Mouse (Mus musculus): ENCODE measurements at regions not wholly inside any gene's neighbourhood (a gene's known extent, or its start where the extent isn't known, plus 50 kb on each side); places are given as distances from the start of the nearest gene placed in this dataset.

- H3K4me1 ChIP-seq (ENCODE audit: control insufficient read depth, insufficient read depth, low read length) = no peaks in the 10 kb centered on the region
- TF ChIP-seq CTCF (IDR thresholded peaks at IDR 0.05; ENCODE audit: control insufficient read depth, insufficient read depth, insufficient replicate concordance, low read depth, low read length) = no peak
- TF ChIP-seq POLR2A (IDR thresholded peaks at IDR 0.05; ENCODE audit: control insufficient read depth, low read depth, low read length) = no peak
These were observed 230.7 kb upstream of the Apob start for GRCm38 (mm10) chr12:7746708-7747107.

GRCm38 (mm10) chr12:7749319-7750238 lies 227.9 kb upstream of the Apob start:
- Histone ChIP-seq H3K4me1 (ENCODE audit: control insufficient read depth, insufficient read depth, low read length) (no peaks in the 10 kb centered on the region), H3K27ac (ENCODE audit: control insufficient read depth, insufficient read depth, low read depth, low read length) (no peak overlapping the region), H3K27me3 (ENCODE audit: control insufficient read depth, insufficient read depth, low read length) (no peaks in the 10 kb centered on the region), H3K36me3 (ENCODE audit: control insufficient read depth, insufficient read depth, low read length) (no peaks in the 10 kb centered on the region), H3K4me3 (ENCODE audit: control insufficient read depth, low read depth, low read length) (no peak overlapping the region)
- TF ChIP-seq CTCF (IDR thresholded peaks at IDR 0.05; ENCODE audit: control insufficient read depth, insufficient read depth, insufficient replicate concordance, low read depth, low read length) (no peak), POLR2A (IDR thresholded peaks at IDR 0.05; ENCODE audit: control insufficient read depth, low read depth, low read length) (no peak)

More at GRCm38 (mm10) chr12:7746708-7747107, 230.7 kb upstream of the Apob start:
- Histone ChIP-seq H3K36me3 (ENCODE audit: control insufficient read depth, insufficient read depth, low read length) (no peaks in the 10 kb centered on the region), H3K4me3 (ENCODE audit: control insufficient read depth, low read depth, low read length) (no peak overlapping the region), H3K27ac (ENCODE audit: control insufficient read depth, insufficient read depth, low read depth, low read length) (no peak overlapping the region), H3K27me3 (ENCODE audit: control insufficient read depth, insufficient read depth, low read length) (no peaks in the 10 kb centered on the region)

GRCm38 (mm10) chr12:7754861-7755260 lies 222.6 kb upstream of the Apob start:
- no peaks in the 10 kb centered on the region for H3K27me3 ChIP-seq (ENCODE audit: control insufficient read depth, insufficient read depth, low read length)
- no peak overlapping the region for H3K27ac ChIP-seq (ENCODE audit: control insufficient read depth, insufficient read depth, low read depth, low read length)

GRCm38 (mm10) chr12:7764795-7765697 lies 212.4 kb upstream of the Apob start:
- Histone ChIP-seq H3K27ac (ENCODE audit: control insufficient read depth, insufficient read depth, low read depth, low read length) (no peak overlapping the region), H3K4me3 (ENCODE audit: control insufficient read depth, low read depth, low read length) (no peak overlapping the region), H3K27me3 (ENCODE audit: control insufficient read depth, insufficient read depth, low read length) (no peaks in the 10 kb centered on the region), H3K4me1 (ENCODE audit: control insufficient read depth, insufficient read depth, low read length) (no peaks in the 10 kb centered on the region), H3K36me3 (ENCODE audit: control insufficient read depth, insufficient read depth, low read length) (no peaks in the 10 kb centered on the region)
- no peak for TF ChIP-seq CTCF (IDR thresholded peaks at IDR 0.05; ENCODE audit: control insufficient read depth, insufficient read depth, insufficient replicate concordance, low read depth, low read length)
- TF ChIP-seq POLR2A (IDR thresholded peaks at IDR 0.05; ENCODE audit: control insufficient read depth, low read depth, low read length) = no peak

More at GRCm38 (mm10) chr12:7754861-7755260, 222.6 kb upstream of the Apob start:
- TF ChIP-seq POLR2A (IDR thresholded peaks at IDR 0.05; ENCODE audit: control insufficient read depth, low read depth, low read length) (no peak), CTCF (IDR thresholded peaks at IDR 0.05; ENCODE audit: control insufficient read depth, insufficient read depth, insufficient replicate concordance, low read depth, low read length) (no peak)
- no peaks in the 10 kb centered on the region for H3K36me3 ChIP-seq (ENCODE audit: control insufficient read depth, insufficient read depth, low read length)
- no peak overlapping the region for H3K4me3 ChIP-seq (ENCODE audit: control insufficient read depth, low read depth, low read length)
- no peaks in the 10 kb centered on the region for H3K4me1 ChIP-seq (ENCODE audit: control insufficient read depth, insufficient read depth, low read length)

- H3K36me3 ChIP-seq (ENCODE audit: control insufficient read depth, insufficient read depth, low read length) = no peaks in the 10 kb centered on the region
- TF ChIP-seq CTCF (IDR thresholded peaks at IDR 0.05; ENCODE audit: control insufficient read depth, insufficient read depth, insufficient replicate concordance, low read depth, low read length) (no peak), POLR2A (IDR thresholded peaks at IDR 0.05; ENCODE audit: control insufficient read depth, low read depth, low read length) (no peak)
- H3K27me3 ChIP-seq (ENCODE audit: control insufficient read depth, insufficient read depth, low read length) = no peaks in the 10 kb centered on the region
- H3K4me3 ChIP-seq (ENCODE audit: control insufficient read depth, low read depth, low read length) = no peak overlapping the region
- no peaks in the 10 kb centered on the region for H3K4me1 ChIP-seq (ENCODE audit: control insufficient read depth, insufficient read depth, low read length)
- no peak overlapping the region for H3K27ac ChIP-seq (ENCODE audit: control insufficient read depth, insufficient read depth, low read depth, low read length)
These were observed 203.3 kb upstream of the Apob start for GRCm38 (mm10) chr12:7774127-7774526.

- no peak for TF ChIP-seq CTCF (IDR thresholded peaks at IDR 0.05; ENCODE audit: control insufficient read depth, insufficient read depth, insufficient replicate concordance, low read depth, low read length)
- TF ChIP-seq POLR2A (IDR thresholded peaks at IDR 0.05; ENCODE audit: control insufficient read depth, low read depth, low read length) = no peak
- Histone ChIP-seq H3K36me3 (ENCODE audit: control insufficient read depth, insufficient read depth, low read length) (no peaks in the 10 kb centered on the region), H3K4me1 (ENCODE audit: control insufficient read depth, insufficient read depth, low read length) (no peaks in the 10 kb centered on the region), H3K4me3 (ENCODE audit: control insufficient read depth, low read depth, low read length) (no peak overlapping the region), H3K27ac (ENCODE audit: control insufficient read depth, insufficient read depth, low read depth, low read length) (no peak overlapping the region), H3K27me3 (ENCODE audit: control insufficient read depth, insufficient read depth, low read length) (no peaks in the 10 kb centered on the region)
These were observed 201.1 kb upstream of the Apob start for GRCm38 (mm10) chr12:7776335-7776734.

All from testis, adult 2 months (tissue).